Mouse (Mus musculus) forebrain, postnatal 0 days (tissue): Measurements from ENCODE around the gene Gm45799. TPM values are rescaled to one million over a fixed set of nuclear protein-coding genes. Genes with fewer than 3 reads are reported as not detected.
A peak's percentile ranks its signal among the peaks of the same experiment; 100 is the strongest.

Source experiments
- ATAC-seq: fragments of 200-750 bp; cut with Nextera tagmentation; 2 replicates; pipeline ENCODE4 v1.8.0; 2017; ENCODE audit warnings: mild to moderate bottlenecking, moderate library complexity
- DNase-seq: peaks from one replicate; pipeline ENCODE4 v3.0.0-alpha.2; 2015
- H3K27ac ChIP-seq: fragments of 300-500 bp; sonication (generic); 2 replicates; pipeline ENCODE4 v1.5.1; 2014; ENCODE audit warnings: low read depth, mild to moderate bottlenecking, antibody characterized with exemption, low read length, moderate library complexity, mixed read lengths
- H3K27me3 ChIP-seq: fragments of 300-500 bp; sonication (generic); 2 replicates; pipeline ENCODE4 v1.6.1; 2014; ENCODE audit warnings: mild to moderate bottlenecking, low read length, mixed read lengths; ENCODE audit not compliant: insufficient read depth
- H3K36me3 ChIP-seq: fragments of 300-500 bp; sonication (generic); 2 replicates; pipeline ENCODE4 v1.6.1; 2014; ENCODE audit warnings: mild to moderate bottlenecking, moderate library complexity; ENCODE audit not compliant: insufficient read depth
- H3K4me1 ChIP-seq: fragments of 300-500 bp; sonication (generic); 2 replicates; pipeline ENCODE4 v1.6.1; 2014; ENCODE audit warnings: antibody characterized with exemption; ENCODE audit not compliant: insufficient read depth
- H3K4me2 ChIP-seq: fragments of 300-500 bp; sonication (generic); 2 replicates; pipeline ENCODE4 v1.6.1; 2014; ENCODE audit warnings: low read depth, mild to moderate bottlenecking, moderate library complexity
- H3K4me3 ChIP-seq: fragments of 300-500 bp; sonication (generic); 2 replicates; pipeline ENCODE4 v1.5.1; 2014; ENCODE audit warnings: low read depth, low read length, mixed read lengths
- H3K9ac ChIP-seq: fragments of 300-500 bp; sonication (generic); 2 replicates; pipeline ENCODE4 v1.6.1; 2014; ENCODE audit warnings: mild to moderate bottlenecking
- H3K9me3 ChIP-seq: fragments of 300-500 bp; sonication (generic); 2 replicates; pipeline ENCODE4 v1.6.1; 2016; ENCODE audit warnings: low read length
- CTCF ChIP-seq: sonication (generic); IDR thresholded peaks from 2 replicates; pipeline ENCODE4 v1.5.1; 2016; ENCODE audit warnings: antibody characterized with exemption, control low read depth, low read depth
- WGBS: fragments of 180-500 bp; shearing (Covaris S2); extraction: QIAGEN DNeasy Blood & Tissue Kit; methylation state at CpG from one replicate; pipeline ENCODE4 v1.1.7; 2014; 5-methylcytosine and 5-hydroxymethylcytosine counted together
- polyA plus RNA-seq: library from polyadenylated mRNA; unstranded; fragments of >200 nt; fragmentation: Nextera tagmentation; extraction: Ambion mirVana; gene quantifications from 2 replicates; pipeline ENCODE4 v1.2.1, GENCODE M21; 2015
- total RNA-seq: library from RNA; depleted of rRNA; stranded (reverse); fragments of >200 nt; gene quantifications from 2 replicates; pipeline ENCODE4 v1.2.3, GENCODE M21; 2014; rRNA removed

The Gm45799 gene
- total RNA-seq: 45.3 and 52.9 TPM in 2 replicates
- polyA plus RNA-seq: 34.2 and 41.2 TPM in 2 replicates

- Histone ChIP-seq H3K9me3 (no peaks in the 10 kb centered on the region), H3K27me3 (no peaks in the 10 kb centered on the region), H3K9ac (peak within 1 kb of the TSS; percentile 86), H3K27ac (peak within 1 kb of the TSS; percentile 77), H3K4me2 (peak within 1 kb of the TSS; percentile 93), H3K4me3 (peak within 1 kb of the TSS; percentile 66), H3K4me1 (peaks cover 17% of the 10 kb centered on the region), H3K36me3 (peaks cover 32% of the 10 kb centered on the region)
- under 1% methylated on average over 45 of the region's 45 CpGs for WGBS
- peak; percentile 99 for DNase-seq
- TF ChIP-seq CTCF: no peak
- peak; percentile 98 for ATAC-seq
Observed at GRCm38 (mm10) chr7:105640233-105640893, at the start of gene Gm45799, which contains the start of gene Arfip2. Gene Gm45799, plus strand, starts transcription at chr7:105640552. Gene Arfip2, minus strand, starts transcription at chr7:105640416.

GRCm38 (mm10) chr7:105602860-105603623 lies 37.3 kb upstream of the Gm45799 start:
- no peak; the same call in 1 of the 2 replicates for ATAC-seq

GRCm38 (mm10) chr7:105608467-105608866 lies 31.9 kb upstream of the Gm45799 start:
- TF ChIP-seq CTCF: no peak
- Histone ChIP-seq H3K4me2 (no peak overlapping the region), H3K27ac (no peak overlapping the region), H3K4me1 (no peaks in the 10 kb centered on the region), H3K9ac (no peak overlapping the region), H3K4me3 (no peak overlapping the region), H3K27me3 (no peaks in the 10 kb centered on the region), H3K36me3 (peaks cover 43% of the 10 kb centered on the region), H3K9me3 (no peaks in the 10 kb centered on the region)
- DNase-seq: no peak
- 90% methylated on average over 3 of the region's 3 CpGs for WGBS
- ATAC-seq: no peak

More at GRCm38 (mm10) chr7:105602860-105603623, 37.3 kb upstream of the Gm45799 start:
- no peaks in the 10 kb centered on the region for H3K36me3 ChIP-seq
- no peak overlapping the region for H3K9ac ChIP-seq
- 38% methylated on average over 9 of the region's 9 CpGs for WGBS
- H3K4me2 ChIP-seq: no peak overlapping the region
- H3K9me3 ChIP-seq: no peaks in the 10 kb centered on the region
- no peak overlapping the region for H3K27ac ChIP-seq
- no peak overlapping the region for H3K4me3 ChIP-seq
- H3K27me3 ChIP-seq: no peaks in the 10 kb centered on the region
- H3K4me1 ChIP-seq: no peaks in the 10 kb centered on the region
- peak; percentile 71 for TF ChIP-seq CTCF
- DNase-seq: peak; percentile 26

DNA sequence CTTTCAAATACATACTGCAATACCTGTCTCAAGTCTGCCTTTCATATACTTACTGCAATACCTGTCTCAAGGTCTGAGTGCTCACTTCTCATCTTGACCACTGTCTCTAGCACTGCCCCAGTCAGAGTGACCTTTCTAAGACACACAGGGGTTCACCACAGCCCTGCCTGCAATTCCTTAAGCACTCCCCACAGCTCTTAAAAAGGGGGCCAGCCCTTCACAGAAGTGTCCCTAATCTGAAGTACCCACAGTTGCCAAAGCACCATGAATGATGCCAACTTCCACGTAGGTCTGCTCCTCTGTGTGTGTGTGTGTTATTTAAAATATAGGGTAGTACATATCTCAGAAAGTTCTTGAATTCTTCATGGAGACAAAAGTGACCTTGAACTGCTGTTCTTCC lies 28.6 kb upstream of the Gm45799 start:
- ATAC-seq (no peak), DNase-seq (no peak)
- no peak overlapping the region for H3K27ac ChIP-seq
- H3K9ac ChIP-seq: no peak overlapping the region
- H3K27me3 ChIP-seq: no peaks in the 10 kb centered on the region
- no peak for TF ChIP-seq CTCF
- H3K4me3 ChIP-seq: no peak overlapping the region
- H3K9me3 ChIP-seq: no peaks in the 10 kb centered on the region
- 82% methylated on average over 1 of the region's 1 CpGs for WGBS
- H3K4me1 ChIP-seq: no peaks in the 10 kb centered on the region
- H3K4me2 ChIP-seq: no peak overlapping the region
- H3K36me3 ChIP-seq: peaks cover 74% of the 10 kb centered on the region

DNA sequence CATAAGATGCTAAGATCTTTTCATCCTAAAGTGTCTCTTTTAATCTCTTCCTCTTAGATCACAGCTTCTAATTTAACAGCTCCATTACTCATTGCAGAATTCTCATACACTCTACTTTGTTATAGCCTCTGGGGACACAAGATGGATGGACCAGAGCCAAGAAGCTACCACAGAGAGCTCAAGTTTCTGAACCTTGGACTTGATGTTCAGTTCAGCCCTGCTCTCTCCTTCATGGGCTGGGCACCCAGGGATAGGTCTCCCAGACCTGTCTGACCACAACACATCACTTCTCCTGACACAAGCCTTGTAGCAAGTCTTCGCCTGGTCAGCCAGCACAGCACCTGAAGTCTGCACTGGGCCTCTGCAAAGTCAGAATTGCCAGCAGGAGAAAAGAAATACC lies 26.0 kb upstream of the Gm45799 start:
- Histone ChIP-seq H3K9me3 (no peaks in the 10 kb centered on the region), H3K27ac (no peak overlapping the region), H3K27me3 (no peaks in the 10 kb centered on the region), H3K36me3 (peaks cover 97% of the 10 kb centered on the region), H3K4me1 (no peaks in the 10 kb centered on the region), H3K9ac (no peak overlapping the region), H3K4me2 (no peak overlapping the region), H3K4me3 (no peak overlapping the region)
- DNase-seq (no peak), ATAC-seq (no peak)
- TF ChIP-seq CTCF: no peak
- WGBS: 93% methylated on average over 1 of the region's 1 CpGs

- Histone ChIP-seq H3K4me1 (no peaks in the 10 kb centered on the region), H3K9ac (no peak overlapping the region), H3K9me3 (no peaks in the 10 kb centered on the region), H3K36me3 (peaks cover 98% of the 10 kb centered on the region), H3K4me2 (no peak overlapping the region), H3K27me3 (no peaks in the 10 kb centered on the region), H3K27ac (no peak overlapping the region), H3K4me3 (no peak overlapping the region)
- DNase-seq: no peak
- WGBS: 82% methylated on average over 1 of the region's 1 CpGs
- TF ChIP-seq CTCF: no peak
- ATAC-seq: no peak
Observed at GRCm38 (mm10) chr7:105615720-105616119, 24.6 kb upstream of the Gm45799 start.

- DNase-seq: no peak
- TF ChIP-seq CTCF: no peak
- Histone ChIP-seq H3K4me3 (no peak overlapping the region), H3K36me3 (peaks cover 98% of the 10 kb centered on the region), H3K27ac (no peak overlapping the region), H3K4me1 (no peaks in the 10 kb centered on the region), H3K9me3 (no peaks in the 10 kb centered on the region), H3K4me2 (no peak overlapping the region), H3K27me3 (no peaks in the 10 kb centered on the region), H3K9ac (no peak overlapping the region)
- 91% methylated on average over 6 of the region's 6 CpGs for WGBS
- ATAC-seq: no peak
Observed at GRCm38 (mm10) chr7:105616561-105616960, 23.8 kb upstream of the Gm45799 start.
